Mouse (Mus musculus) gastrocnemius, postnatal 4 days (tissue): ENCODE results near the gene Mbnl2. TPM values are rescaled to one million over a fixed set of nuclear protein-coding genes. Genes with fewer than 3 reads are reported as not detected.
A peak's percentile ranks its signal among the peaks of the same experiment; 100 is the strongest.

ENCODE experiments used
- DNase-seq, 2 experiments: peaks; one replicate each; pipeline ENCODE4 v3.0.0; 2021 to 2022; ENCODE audit warnings: low spot score in 2 of 2, mixed read lengths in 2 of 2
- total RNA-seq, 2 experiments: library from RNA; stranded (reverse); gene quantifications; 2 replicates each; pipeline ENCODE4 v1.2.3; 2021

The Mbnl2 gene
- total RNA-seq, 2 experiments from 2014 or later, result 172 to 208 TPM

DNA sequence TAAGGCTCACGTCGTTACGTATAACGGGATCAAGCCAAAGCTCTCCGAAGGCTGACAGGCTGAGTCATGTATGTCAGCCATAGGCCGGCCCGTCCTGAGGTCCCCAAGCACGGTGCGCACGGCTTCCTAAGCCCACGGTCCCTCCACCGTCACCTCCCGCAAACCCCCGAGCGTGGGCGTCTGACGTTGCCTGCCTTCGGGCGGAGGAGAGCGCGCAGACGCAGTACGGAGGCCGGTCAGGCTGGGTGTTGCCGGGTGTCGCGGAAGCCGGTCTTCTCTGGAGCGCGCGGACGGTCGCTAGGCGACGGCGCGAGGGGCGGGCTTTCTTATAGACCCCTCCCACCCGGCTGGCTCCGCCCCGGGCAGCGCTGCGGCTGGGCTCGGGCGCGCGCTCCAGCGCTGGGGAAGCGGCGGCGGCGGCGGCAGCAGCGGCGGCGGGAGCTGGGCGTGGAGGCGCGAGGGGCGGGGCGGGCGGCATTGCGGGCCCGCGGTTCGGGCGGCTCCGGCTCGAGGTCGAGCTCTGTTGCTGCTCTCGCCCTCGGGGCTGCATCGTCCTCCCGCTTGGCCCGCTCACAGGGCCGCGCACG, 202.6 kb downstream of the Mbnl2 start, which contains the start of gene Rap2a:
Gene Rap2a (plus strand): TSS at position 463 of the 587 bp plus-strand sequence.
- peak; percentile 96 for DNase-seq

DNA sequence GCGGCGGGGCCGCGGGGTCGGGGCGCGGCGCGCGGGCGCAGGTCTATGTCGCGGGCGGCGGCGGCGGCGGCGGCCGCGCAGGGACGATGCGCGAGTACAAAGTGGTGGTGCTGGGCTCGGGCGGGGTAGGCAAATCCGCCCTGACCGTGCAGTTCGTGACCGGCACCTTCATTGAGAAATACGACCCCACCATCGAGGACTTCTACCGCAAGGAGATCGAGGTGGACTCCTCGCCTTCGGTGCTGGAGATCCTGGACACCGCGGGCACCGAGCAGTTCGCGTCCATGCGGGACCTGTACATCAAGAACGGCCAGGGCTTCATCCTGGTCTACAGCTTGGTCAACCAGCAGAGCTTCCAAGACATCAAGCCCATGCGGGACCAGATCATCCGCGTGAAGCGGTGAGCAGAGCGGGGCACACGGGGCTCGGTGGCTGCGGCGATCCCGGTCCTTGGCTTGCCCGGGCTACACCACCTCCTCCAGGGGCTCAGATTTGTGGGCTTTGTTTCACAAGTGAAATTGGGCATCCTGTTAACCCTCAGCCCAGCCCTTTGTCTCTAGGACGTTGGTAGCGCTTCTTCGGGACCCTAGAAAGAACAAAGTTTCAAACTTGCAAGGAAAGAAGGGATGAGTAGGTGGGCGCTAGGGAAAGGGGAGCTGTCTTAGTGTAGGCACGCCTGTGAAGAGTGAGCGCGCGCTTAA, 203.3 kb downstream of the Mbnl2 start:
- peak in 1 of 2 experiments; percentile 29 for DNase-seq

DNA sequence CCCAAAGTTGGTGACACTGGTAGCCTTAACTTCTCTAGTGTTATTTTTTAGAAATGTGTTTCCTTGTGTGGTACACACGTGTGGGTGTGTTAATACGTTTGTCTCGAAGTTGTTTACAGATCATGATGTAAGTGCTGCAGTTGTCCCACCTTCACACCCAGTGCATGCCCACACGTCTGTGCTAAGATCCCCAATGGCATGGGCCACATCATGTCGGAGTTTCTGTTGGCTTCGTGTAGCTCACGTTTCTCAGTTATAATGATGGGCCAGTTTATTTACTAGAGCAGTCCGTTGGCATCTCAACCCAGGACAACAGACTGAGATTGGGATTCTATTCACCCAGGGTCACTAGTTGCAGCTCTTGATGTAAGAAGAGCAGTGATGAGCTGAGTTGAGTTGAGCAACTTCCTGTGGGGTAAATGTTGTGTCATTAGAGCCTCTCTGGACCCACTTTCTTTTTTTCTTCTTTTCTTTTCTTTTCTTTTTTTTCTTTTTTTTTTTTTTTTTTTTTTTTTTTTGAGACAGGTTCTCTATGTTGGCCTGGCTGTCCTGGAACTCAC, 205.0 kb downstream of the Mbnl2 start:
- DNase-seq, result no peak

DNA sequence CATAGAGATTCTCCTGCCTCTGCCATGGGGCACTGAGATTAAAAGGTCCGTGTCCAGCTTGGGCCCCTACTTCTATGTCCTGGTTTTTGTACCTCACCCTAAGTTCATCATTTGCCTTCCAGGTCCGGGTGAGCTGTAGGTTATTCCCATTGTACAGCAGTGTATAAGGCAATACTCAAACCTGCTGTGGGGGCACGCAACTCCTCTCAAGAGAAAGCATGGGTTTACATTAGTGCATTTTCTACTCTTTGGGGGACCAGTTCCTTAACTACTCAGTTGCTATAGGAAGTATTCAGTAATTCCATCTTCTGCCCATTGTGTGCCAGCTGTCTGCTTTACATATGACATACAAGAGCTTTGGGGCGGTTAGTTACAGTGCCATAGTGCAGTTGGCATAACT, 205.5 kb downstream of the Mbnl2 start:
- no peak for DNase-seq

Other genes with a start within 250 kb of the Mbnl2 start
- not detected for gene Oxgr1, start 233.2 kb upstream of the Mbnl2 start, total RNA-seq
- 10 to 100 TPM; 24.8 TPM for gene Rap2a, start 202.8 kb downstream of the Mbnl2 start, total RNA-seq